Mouse (Mus musculus) bone marrow macrophage, adult 2 months (primary cell): Measurements from ENCODE around the gene Nudt21. TPM values are rescaled to one million over a fixed set of nuclear protein-coding genes. Genes with fewer than 3 reads are reported as not detected.

Experiments
- H3K27ac ChIP-seq: 2 replicates; pipeline ENCODE4 v1.5.1; 2012; ENCODE audit warnings: low read depth, low read length; ENCODE audit not compliant: insufficient read depth
- H3K4me1 ChIP-seq: 2 replicates; pipeline ENCODE4 v1.6.1; 2012; ENCODE audit warnings: low read length; ENCODE audit not compliant: control insufficient read depth, insufficient read depth
- H3K4me3 ChIP-seq: 2 replicates; pipeline ENCODE4 v1.5.1; 2012; ENCODE audit warnings: mild to moderate bottlenecking, low read length, moderate library complexity; ENCODE audit not compliant: insufficient read depth
- CTCF ChIP-seq: IDR thresholded peaks from 2 replicates; pipeline ENCODE4 v1.5.1; 2012; ENCODE audit warnings: low read depth, mild to moderate bottlenecking, low read length, moderate library complexity
- POLR2A ChIP-seq: IDR thresholded peaks from 2 replicates; pipeline ENCODE4 v1.6.1; 2012; ENCODE audit warnings: mild to moderate bottlenecking, low read depth, low read length, borderline replicate concordance
- polyA plus RNA-seq: library from polyadenylated mRNA; stranded (reverse); fragments of >200 nt; gene quantifications from 2 replicates; pipeline ENCODE4 v1.2.4, GENCODE M21; 2012; ENCODE audit not compliant: missing spikeins, insufficient read depth, insufficient read length

Nudt21 gene
- polyA plus RNA-seq: 44.3 and 61.3 TPM in 2 replicates

DNA sequence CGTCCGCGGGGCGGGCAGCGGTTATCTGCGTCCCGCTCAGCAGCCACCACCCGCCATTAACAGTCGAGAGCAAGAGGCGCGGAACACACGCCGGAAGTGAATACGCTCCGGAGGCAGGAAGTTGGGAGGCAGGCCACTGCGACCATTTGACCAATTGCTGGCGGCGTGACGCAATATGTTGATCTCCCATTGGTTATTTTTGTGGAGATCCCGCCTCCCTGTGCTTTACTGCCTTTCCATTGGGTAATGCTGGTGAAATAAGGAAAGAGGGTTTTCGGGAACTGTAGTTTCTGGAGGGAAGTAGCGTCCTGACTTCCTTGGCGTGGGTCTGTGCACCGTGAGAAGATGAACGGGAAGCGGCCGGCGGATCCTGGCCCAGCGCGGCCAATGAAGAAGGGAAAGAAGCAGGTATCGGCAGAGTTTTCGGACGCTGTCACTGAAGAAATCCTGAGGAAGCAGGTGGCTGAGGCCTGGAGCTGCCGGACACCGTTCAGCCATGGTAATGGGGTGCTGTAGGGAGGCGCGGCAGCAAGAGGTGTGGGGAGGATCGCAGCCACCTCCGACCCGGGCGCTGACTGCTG lies at the start of gene Nudt21, which contains the start of gene Ogfod1:
Gene Nudt21 (minus strand): TSS at position 88 of the 581 bp plus-strand sequence.
Gene Ogfod1 (plus strand): TSS at position 255 of the 581 bp plus-strand sequence.
- TF ChIP-seq CTCF: no peak
- TF ChIP-seq POLR2A: no peak
- H3K27ac ChIP-seq: peak within 1 kb of the TSS; percentile 57
- peak within 1 kb of the TSS; percentile 94 for H3K4me3 ChIP-seq
- H3K4me1 ChIP-seq: peaks cover 23% of the 10 kb centered on the region

DNA sequence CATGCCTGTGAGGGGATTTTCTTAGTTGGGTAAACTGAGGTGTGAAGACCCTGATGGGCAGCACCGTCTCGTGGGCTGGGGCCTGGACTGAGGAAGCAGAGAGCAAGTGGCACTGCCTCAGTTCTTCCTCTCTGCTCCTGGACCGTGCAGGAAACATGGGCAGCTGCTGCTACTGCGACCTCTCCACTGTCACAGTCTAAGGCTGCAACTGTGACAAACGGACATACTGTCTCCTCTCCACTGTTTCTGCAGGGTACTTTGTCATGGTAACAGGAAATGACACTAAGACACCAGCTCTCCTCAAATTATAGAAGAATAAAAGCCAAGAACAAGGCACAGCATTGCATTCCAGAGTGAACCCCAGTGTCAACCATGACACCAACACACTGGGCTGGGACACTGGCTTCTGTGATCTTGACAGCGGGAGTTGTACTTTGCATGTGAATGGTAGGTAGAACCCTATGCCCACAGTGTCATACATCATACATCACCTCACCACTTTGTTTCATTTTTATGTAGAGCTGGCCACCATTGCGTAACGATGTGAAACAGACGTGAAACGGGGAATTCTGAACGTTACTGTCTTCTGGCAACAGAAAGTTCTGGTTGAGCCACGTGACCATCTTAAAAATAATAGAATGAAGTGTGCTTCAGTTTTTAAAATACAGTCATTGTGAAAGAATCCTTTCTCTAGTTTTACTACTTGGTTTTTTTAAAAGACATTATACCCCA lies 39.8 kb upstream of the Nudt21 start:
- Histone ChIP-seq H3K27ac (no peak overlapping the region), H3K4me1 (peaks cover 10% of the 10 kb centered on the region), H3K4me3 (no peak overlapping the region)
- TF ChIP-seq POLR2A (no peak), CTCF (no peak)

DNA sequence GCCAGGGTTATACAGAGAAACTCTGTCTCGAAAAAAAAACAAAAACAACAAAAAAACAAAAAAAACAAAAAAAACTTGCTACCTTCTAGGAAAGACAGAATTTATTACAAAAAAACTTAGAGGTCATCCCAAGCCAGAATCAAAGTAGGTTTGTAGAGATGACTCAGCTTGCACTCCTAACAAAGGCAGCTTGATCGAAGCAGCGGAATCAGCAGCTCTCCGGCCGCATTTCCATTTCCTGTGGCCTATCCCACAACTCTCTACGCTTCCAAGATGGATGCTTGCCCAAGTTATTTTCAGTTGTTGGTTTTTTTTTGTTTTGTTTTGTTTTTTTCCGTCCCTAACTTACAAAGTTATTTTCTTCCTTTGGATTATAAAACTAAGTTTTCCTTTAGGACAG lies 32.0 kb upstream of the Nudt21 start:
- no peaks in the 10 kb centered on the region for H3K4me1 ChIP-seq
- TF ChIP-seq CTCF (no peak), POLR2A (no peak)

GRCm38 (mm10) chr8:94066121-94066863 lies 29.5 kb upstream of the Nudt21 start:
- Histone ChIP-seq H3K4me3 (no peak overlapping the region), H3K27ac (no peak overlapping the region), H3K4me1 (no peaks in the 10 kb centered on the region)
- TF ChIP-seq CTCF: no peak
- TF ChIP-seq POLR2A: no peak

More for the DNA sequence above, 32.0 kb upstream of the Nudt21 start:
- H3K27ac ChIP-seq: no peak overlapping the region
- H3K4me3 ChIP-seq: no peak overlapping the region

DNA sequence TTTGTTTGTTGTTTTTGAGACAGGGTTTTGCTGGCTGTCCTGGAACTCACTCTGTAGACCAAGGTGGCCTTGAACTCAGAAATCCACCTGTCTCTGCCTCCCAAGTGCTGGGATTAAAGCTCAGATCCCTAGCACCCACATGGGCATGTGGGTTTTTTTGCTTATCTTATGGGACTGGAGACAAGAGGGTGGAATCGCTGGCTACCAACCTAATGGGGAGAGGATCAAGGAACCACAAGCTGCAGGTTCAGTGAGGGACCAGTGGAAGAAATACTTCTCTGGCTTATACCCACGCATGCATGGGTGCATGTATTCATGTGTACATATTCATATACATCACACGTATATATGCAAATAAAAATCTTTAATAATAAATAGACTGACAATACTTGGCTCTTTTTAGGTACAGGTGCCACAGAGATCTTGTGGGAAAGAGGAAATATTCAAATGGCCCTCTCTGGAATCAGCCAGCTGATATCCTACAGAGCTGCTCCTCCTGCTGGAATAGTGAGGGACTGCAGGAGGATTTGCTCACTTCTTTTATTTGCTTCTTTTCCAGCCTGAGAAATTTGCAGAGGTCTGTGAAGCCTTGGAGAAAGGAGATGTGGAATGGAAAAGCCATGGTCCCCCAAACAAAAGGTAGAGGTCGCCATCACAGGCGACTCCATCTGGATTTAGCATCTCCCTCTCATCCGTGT lies 20.5 kb upstream of the Nudt21 start:
- Histone ChIP-seq H3K4me1 (no peaks in the 10 kb centered on the region), H3K4me3 (no peak overlapping the region), H3K27ac (no peak overlapping the region)
- TF ChIP-seq POLR2A (no peak), CTCF (no peak)

DNA sequence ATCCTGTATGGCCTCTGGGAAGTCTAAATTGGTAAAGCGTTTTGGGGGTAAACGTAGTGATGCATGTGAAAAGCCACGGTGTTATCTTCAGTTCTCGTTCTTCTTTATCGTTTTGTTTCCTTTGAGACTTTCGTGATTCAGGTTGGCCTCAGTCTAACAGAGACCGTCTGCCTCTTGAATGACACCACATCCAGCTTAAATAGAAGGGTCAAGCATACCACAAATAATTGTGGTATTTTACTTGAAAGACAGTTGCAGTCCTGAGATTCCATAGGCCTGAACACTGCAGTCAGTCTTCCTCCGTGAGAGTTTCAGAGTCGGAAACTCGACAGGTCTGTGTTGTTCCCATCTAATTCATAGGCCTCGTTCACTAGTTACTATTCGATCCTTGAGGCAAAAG lies 15.9 kb upstream of the Nudt21 start:
- Histone ChIP-seq H3K4me1 (no peaks in the 10 kb centered on the region), H3K27ac (no peak overlapping the region), H3K4me3 (no peak overlapping the region)
- TF ChIP-seq CTCF (no peak), POLR2A (no peak)

GRCm38 (mm10) chr8:94047845-94048244 lies 11.0 kb upstream of the Nudt21 start:
- peaks cover 3% of the 10 kb centered on the region; the same call in 1 of the 2 replicates for H3K4me1 ChIP-seq
- no peak overlapping the region for H3K4me3 ChIP-seq
- H3K27ac ChIP-seq: no peak overlapping the region
- TF ChIP-seq POLR2A (no peak), CTCF (no peak)

- no peak for TF ChIP-seq POLR2A
- no peak for TF ChIP-seq CTCF
- Histone ChIP-seq H3K4me3 (peak overlapping the region; percentile 94), H3K4me1 (peaks cover 20% of the 10 kb centered on the region), H3K27ac (no peak overlapping the region)
These were observed 975 bp upstream of the Nudt21 start for GRCm38 (mm10) chr8:94037806-94038205.

- Histone ChIP-seq H3K4me1 (peaks cover 23% of the 10 kb centered on the region), H3K27ac (peak overlapping the region; percentile 57), H3K4me3 (peak overlapping the region; percentile 83)
These were observed 290 bp downstream of the Nudt21 start for GRCm38 (mm10) chr8:94036541-94036940.
